Mouse (Mus musculus): ENCODE data around the gene Cdkn2d.
"Not testable (repeated sequence)": the region's sequence is repeated elsewhere in the genome, so short reads cannot be mapped to it uniquely, and the experiment has no call there.

The Cdkn2d gene

DNA sequence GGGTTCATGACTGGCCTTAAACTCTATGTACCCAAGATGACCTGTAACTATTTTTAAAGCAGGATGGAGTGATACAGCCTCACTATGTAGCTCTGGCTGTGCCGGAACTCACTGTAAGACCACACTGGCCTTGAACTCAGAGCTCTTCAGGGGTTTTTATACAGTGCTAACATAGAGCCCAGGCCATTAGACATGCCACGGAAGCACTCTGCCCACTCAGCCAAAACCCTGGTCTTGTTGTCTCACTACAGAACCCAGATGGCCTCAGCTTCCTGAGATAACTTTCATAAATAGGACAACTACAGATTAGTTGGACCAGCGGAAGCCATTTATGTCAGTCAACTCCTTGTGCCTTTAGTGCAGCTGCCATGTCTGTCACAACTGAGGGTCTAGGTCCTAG is 16.9 kb downstream of the Cdkn2d start:
- no peak for DNase-seq

DNA sequence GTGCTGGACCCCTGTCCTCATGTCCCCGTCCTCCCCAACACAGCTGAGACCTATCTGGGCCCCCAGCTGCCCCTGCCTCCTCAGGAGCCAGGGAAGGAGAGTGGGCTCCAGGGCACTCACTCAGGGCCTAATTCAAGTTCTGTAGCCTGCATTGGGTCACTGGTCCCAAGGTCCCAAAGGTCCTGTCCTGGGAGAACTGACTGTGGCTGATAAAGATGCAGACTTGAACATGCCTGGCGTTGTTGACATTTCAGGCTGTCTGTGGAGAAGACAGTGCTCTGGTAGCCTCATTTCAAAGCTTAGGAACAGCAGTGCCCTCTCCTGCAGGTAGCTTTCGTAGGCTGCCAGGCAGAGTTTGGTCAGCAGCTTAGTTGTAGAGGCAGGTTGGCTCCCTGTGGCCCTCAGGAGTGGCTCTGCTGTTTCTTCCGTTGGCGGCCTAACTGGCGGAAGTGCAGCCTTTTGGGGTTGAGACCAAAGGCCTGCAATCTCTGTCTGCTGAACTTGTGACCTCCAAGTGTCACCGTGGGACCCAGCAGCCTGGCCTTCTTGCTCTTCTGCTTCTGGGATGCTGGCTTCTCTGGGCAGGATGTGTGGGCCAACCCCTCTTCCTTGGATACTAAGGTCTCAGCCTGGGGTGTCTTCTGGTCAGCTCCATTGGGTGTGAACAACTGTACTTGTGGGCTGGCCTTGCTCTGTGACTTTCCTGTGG is 17.5 kb downstream of the Cdkn2d start:
- DNase-seq: no peak

DNA sequence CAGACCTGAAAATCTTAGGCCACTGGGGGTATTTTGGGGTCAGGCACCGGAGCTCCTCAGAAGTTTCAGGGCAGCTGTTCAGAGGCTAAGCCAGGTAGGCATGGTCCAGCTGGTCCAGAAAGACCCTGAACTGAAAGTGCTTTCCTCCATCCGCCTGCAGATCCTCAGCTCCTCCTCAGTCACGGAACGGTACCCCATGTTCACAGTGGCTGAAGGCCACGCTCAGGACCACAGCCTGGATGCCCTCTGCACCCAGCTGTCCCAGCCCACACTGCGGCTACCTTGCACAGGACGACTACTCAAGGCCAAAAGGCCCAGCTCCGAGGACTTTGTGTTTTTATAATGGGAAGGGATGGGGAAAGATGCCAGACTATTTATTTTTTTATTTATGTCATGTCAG is 18.1 kb downstream of the Cdkn2d start:
- DNase-seq: no peak

DNA sequence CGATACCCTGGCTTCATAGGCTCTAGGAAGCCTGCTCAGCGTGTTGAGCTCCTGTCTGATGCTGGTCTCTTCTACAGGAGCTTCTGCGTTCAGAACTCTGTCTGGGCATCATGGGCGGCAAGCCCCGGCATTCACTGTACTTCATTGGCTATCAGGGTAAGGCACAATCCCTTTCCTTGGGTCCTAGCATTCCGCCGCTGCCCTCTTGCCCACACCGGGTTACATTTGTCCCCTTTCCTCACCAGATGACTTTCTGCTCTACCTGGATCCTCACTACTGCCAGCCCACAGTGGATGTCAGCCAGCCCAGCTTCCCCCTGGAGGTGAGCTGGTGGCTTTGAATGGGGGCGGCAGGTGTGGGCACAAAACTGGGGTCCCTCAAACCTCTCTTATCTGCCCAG is 18.8 kb downstream of the Cdkn2d start:
- DNase-seq: no peak

DNA sequence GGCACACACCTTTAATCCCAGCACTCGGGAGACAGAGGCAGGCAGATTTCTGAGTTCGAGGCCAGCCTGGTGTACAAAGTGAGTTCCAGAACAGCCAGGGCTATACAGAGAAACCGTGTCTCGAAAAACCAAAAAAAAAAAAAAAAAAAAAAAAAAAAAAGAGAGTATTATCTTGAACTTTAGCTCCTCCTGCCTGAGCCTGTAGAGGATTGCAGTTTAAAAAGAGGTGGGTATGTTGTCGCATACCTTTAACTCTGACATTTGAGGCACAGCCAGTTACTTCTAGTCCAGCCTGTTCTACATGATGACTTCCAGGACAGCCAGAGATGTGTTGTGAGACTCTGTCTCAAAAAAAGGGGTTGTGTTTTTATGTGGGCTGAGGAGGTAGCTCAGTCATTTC is 21.6 kb downstream of the Cdkn2d start:
- not testable (repeated sequence) for DNase-seq

DNA sequence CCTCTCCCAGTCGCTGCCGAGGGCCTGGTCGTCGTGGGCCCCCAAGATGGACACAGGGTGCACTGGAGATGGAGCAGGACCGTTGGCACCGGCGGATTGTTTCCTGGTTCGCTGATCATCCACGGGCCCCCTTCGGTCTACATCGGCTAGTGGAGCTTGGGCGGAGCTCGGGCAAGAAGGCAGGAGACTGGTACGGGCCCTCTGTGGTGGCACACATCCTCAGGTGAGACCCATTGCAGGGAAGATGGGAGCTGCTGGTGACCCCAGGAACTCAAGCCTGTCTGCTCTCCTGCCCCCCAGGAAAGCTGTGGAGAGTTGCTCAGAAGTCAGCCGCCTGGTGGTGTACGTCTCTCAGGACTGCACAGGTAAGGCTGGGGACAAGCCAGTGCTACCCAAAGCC is 22.9 kb downstream of the Cdkn2d start:
- no peak for DNase-seq

DNA sequence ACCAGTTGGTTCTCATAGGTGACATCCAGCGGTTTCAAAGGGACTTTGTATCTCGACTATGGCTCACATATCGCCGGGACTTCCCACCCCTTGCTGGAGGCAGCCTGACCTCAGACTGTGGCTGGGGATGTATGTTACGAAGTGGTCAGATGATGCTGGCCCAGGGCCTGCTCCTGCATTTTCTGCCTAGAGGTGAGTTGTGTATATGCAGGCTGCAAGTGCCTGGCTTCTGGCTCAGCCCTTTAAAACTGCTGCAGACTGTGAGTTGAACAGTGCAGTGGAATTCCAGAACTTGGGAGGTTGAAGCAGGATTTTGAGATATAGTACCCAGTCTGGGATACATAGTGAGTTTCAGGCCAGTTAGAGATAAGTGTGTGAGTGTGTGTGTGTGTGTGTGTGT is 24.3 kb downstream of the Cdkn2d start:
- DNase-seq: no peak

DNA sequence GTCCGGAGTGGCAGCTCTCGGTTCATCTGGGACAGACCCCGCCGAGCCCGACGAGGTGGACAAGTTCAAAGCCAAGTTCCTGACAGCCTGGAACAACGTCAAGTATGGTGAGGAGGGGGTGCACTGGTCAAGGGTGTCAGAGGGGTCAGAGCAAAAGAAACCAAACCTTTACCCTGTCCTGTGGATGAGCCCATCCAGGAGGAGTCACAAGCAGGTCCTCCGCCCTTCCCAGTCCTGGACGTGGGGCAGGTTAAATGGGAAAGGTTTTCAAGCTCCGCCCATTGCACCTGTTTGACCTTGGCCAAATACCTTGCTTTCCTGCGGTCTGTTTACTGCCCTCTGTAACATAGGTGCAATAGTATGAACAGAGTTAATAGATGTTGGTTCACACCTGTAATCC is 25.6 kb downstream of the Cdkn2d start:
- peak; percentile 61 for DNase-seq

DNA sequence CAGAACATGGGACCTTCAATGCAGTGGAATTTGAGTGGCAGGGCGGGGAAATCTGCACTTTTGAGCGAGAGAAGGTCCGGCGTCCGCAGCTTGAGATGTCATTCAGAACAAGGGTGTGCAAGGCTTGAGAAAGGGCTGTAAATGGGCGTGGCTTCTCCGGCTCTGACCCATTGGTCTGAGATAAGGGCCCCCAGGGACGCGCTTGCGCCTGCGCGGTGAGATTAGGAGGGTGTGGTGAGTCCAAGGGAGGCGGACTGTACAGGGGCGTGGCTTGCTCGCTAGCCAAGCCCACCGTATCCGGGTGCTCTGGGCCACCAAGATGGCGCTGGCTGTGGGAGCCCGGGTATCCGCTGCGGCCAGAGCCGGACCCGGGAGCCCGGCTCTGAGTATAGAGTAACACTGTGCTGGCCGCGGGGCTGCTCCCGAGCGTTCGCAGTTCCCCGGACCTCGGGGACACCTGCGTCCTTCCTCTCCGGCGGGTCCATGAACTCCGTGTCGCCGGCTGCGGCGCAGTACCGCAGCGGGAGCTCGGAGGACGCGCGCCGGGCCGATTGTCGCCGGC is 26.1 kb downstream of the Cdkn2d start, which contains the start of gene Atg4d:
TSS of gene Atg4d (plus strand) at position 294 of the 562 bp plus-strand sequence.
- DNase-seq: peak; percentile 99

DNA sequence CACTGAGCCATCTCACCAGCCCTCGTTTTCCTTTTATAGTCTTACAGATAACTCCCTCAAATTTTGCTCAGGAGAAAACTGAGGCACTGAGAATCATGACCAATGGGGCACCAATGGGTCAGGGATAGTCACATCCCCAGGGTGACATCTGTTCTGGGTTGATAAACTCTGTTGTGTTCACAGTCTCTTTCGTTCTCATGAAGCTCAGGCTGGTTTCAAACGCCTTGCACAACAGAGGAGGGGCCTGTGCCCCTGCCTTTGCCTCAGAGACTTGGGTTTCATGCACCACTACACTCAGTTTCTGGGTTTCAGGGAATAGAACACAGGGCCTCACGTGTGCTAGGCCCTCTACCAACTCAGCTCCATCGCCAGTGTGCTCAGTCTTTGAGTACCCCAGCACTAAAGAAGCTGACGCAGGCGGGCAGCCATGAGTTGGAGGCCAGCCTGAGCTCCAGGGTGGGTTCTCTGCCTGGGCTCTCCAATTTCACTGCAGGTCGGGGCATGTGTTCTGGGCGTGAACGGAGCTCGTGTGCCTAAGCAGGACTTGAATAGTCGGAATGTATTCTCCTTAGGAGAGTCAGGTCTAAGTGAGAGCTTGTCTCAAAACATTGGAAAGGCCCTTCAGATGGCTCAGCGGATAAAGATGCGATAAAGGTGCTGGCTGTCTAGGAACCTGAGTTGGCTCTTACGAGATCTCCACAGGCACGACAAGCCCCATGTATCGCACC is 26.8 kb downstream of the Cdkn2d start:
- no peak for DNase-seq

DNA sequence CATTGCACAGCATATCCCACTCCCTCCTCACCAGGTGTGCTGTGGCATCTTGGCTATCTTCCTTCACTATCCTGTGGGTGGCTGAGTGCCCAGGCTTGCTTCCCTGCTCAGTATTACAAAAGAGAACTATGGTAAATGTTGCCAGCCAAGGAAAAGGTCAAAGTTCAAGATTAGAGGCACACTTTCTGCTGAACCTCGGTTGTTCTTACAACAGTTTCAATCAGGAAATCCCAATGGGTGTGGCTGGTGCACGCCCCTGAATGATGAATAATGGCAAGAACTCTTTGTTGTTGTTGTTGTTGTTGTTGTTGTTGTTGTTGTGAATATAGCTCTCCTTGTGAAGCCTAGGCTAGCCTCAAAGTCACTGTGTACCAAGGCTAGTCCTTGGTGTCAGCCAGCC is 29.4 kb downstream of the Cdkn2d start:
- no peak for DNase-seq

DNA sequence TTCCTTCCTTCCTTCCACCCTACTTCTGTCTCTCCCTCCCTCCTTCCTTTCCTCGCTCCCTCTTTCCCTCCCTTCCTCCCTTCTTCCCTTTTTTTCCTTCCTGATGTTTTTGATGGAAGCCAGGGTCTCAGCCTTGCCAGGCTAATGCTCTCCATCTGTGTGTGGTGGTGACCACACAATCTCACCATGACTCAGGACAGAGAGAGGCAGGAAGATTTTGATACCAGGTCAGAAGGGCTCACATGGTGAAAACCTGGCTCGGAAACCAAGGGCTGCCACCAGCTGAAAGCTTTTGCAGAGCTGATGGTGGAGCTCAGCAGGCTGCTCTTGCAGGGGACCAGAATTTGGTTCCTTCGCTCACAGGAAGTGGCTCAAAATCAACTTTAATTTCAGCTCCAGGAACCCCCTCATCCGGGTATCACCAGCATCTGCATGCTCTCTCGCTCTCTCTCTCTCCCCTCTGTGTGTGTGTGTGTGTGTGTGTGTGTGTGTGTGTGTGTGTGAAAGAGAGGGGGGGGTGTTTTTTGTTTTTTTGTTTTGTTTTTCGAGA is 30.6 kb downstream of the Cdkn2d start:
- no peak for DNase-seq

DNA sequence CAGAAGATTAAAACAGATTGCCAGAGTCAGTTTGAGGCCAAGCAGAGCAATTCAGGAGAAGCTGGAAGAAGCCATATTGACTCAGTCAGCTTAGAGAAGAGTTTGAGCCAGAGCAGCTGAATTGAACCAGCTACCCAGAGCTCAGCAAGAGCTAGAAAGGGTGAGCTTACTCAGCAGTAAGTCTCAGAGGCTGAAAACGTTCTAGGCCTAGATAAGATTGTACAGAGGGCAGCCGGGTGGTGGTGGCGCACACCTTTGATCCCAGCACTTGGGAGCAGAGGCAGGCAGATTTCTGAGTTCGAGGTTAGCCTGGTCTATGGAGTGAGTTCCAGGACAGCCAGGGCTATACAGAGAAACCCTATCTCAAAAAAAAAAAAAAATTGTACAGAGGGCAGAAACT is 34.9 kb downstream of the Cdkn2d start:
- not testable (repeated sequence) for DNase-seq

DNA sequence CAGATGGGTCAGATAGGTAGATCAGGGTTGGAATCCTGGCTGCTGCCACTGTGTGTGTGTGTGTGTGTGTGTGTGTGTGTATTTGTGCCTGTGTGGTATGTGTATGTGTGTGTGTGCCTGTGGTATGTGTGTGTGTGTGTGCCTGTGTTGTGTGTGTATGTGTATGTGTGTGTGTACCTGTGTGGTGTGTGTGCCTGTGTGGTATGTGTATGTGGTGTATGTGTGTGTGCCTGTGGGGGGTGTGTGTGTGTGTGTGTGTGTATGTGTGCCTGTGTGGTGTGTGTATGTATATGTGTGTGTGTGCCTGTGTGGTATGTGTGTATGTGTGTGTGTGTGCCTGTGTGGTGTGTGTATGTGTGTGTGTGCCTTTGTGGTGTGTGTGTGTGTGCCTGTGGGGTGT is 36.5 kb downstream of the Cdkn2d start:
- DNase-seq: no peak

DNA sequence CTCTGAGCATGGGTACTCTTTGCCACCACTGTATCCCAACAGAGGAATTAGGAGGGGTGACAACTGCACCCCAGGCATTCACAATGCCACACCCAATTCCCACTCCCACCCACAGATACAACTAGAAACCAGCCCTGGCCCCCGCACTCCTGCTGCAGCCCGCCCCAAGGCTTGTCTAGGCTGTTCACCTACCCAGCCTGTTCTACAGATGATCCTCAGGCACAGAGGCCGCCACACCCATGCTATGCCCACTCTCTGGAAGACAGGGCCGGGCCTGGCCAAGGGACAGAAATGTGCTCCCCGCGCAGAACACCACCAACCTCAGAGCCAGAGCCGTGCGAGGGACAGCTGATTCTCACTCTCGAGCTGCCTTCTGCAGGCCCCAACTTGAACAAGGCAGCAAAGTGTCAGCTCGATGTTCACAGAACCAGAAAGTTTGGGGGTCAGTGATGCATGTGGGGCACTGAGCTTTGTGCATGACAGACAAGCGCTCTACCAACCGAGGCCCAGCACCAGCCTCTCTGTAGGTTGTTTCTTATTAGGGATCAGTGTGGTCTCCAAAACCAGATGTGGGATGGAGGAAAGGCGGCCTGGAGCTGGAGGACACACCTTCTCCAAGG is 40.0 kb downstream of the Cdkn2d start:
- DNase-seq: no peak

DNA sequence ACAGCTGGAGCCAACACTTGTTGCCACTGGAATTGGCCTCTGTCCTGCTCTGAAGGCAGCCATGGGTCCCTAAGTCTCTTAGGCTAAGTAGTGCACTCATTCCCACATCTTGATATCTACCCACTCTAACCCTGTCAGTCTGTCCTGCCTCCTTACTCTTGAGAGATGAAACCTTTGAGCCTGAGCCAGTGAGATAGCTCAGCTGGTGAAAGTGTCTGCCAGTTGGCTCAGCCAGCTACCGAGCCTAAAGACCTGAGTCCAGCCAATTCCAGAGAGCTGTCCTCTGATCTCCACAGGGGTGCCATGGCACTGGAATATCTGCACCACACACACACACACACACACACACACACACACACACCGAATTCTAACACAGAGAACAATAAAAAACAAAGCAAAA is 40.7 kb downstream of the Cdkn2d start:
- no peak for DNase-seq

DNA sequence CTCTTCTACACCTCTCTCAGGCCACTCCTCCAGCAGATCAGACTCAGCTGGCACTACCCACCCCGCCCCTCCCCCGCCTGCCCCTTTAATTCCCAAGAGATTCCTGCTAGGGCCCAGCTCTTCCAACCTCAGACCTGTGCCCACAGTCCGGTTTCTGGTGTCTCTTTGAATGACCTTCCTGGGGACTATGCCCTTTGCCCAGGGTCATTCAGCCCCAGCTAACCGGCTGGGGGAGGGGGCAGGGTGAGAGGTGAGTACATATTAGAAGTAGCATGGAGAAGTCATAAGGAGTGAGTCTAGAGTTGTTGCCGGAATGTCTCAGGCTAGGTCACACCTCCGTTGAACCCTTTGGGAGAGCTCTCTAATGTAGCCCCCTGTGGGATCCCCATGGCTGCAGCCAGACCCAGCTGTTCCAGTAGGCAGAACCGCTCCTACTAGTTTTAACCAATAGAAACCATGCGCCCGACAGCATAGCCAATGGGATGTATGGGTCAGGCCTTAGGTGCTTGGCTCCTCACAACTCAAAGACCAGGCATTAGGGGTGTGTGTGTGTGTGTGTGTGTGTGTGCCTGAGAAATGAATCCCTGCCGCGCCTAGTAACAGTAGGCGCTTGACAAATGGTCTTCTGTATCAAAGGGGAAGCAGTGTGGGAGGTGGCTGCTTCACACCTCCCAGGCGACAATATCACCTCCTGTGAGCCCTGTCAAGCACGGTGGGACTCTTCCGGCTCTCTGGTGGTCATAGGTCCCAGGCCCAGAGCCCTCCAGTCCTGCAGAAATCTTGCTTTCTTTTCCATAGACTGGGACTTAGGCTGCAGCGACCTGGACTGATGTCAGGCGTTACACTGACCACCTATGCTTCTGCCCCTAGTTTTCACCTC is 41.3 kb downstream of the Cdkn2d start:
- no peak for DNase-seq

DNA sequence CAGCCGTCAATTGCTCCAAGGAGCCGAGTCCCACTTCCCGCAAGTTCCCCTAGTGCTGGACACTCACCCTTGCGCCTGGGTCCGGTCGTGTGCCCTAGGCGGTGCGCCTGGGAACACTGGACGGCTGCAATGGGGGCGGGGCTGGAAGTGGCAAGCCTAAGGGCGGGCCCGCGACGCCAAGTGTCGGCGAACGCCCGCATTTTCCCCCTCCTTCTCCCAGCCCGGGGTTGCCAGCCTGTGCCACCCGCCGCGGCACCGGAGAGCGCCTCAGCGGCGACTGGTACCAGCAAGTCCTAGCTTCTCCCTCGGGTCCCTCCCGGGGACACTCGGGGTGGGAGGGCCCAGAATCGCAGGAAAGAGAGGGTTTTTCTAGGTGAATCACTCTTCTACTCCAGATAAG is 42.9 kb downstream of the Cdkn2d start, which contains the start of gene S1pr5:
TSS of gene S1pr5 (minus strand) at position 118 of the 400 bp plus-strand sequence.
- DNase-seq: peak; percentile 66

DNA sequence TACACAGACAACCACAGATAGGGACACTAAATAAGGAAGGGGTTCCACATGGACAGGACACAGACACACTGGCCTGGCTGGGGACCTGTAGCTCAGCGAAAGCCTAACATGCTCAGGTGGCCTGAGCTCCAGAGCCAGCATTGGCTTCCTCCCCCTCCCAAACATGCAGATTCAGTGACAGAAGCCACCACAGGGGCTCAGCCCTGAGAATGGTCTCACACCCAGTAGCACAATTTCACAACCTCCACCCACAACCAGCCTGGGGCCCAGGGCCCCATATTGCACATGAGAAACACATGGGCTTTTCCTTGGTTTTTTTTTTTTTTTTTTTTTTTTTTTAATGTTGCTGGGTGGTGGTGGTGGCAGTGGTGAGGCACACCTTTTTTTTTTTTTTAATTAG is 44.9 kb downstream of the Cdkn2d start:
- DNase-seq: no peak

DNA sequence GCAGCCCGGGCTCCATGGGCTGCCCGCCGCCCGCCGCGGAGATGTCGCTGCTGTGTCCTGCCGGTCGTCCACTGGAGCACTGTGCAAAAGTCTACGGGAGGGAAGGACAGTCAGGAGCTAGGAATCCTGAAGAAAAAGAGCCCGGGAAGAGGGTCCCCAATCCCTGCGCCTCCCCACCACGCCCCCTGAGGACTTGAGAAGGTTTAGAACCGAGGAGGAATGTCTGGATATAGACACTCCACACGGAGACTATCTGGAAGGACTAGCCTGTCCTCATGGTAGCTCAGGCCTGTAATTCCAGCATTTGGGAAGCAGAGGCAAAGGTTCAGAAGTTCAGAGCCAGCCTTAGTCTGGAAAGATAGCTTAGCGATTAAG is 46.1 kb downstream of the Cdkn2d start:
- DNase-seq: no peak

DNA sequence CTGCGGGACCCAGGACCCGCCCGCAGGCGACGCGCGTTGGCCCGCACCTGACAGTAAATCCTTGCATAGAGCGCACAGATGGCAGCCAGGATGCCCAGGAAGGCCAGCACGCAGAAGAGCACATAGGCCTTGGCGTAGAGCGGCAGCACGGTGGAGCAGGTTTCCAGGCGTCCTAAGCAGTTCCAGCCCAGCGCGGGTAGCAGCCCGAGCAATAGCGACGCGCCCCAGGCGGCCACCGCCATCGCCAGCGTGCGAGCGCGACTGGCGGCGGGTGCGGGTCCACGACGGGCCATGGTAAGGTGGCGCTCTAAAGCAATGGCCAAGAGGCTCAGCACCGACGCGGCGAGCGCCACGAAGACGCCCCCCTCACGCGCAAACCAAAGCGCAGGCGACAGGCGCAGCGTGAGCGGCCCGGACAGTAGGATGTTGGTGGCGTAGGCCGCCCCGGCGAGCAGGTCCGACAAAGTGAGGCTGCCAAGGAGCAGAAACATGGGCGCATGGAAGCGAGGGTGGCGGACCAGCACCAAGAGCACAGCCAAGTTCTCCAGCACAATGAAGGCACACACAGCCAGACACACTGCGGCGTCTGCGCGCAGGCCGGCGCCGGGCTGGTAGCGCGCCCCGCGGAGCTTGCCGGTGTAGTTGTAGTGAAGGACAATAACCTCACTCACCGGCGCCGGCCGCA is 46.6 kb downstream of the Cdkn2d start:
- peak; percentile 46 for DNase-seq

All from kidney, postnatal 10 days (tissue).